Mouse (Mus musculus): ENCODE data around the gene Drd5. TPM values are rescaled to one million over a fixed set of nuclear protein-coding genes. Genes with fewer than 3 reads are reported as not detected.

Gene Drd5
- not detected in 2 replicates for polyA plus RNA-seq (2012; rRNA removed)

DNA sequence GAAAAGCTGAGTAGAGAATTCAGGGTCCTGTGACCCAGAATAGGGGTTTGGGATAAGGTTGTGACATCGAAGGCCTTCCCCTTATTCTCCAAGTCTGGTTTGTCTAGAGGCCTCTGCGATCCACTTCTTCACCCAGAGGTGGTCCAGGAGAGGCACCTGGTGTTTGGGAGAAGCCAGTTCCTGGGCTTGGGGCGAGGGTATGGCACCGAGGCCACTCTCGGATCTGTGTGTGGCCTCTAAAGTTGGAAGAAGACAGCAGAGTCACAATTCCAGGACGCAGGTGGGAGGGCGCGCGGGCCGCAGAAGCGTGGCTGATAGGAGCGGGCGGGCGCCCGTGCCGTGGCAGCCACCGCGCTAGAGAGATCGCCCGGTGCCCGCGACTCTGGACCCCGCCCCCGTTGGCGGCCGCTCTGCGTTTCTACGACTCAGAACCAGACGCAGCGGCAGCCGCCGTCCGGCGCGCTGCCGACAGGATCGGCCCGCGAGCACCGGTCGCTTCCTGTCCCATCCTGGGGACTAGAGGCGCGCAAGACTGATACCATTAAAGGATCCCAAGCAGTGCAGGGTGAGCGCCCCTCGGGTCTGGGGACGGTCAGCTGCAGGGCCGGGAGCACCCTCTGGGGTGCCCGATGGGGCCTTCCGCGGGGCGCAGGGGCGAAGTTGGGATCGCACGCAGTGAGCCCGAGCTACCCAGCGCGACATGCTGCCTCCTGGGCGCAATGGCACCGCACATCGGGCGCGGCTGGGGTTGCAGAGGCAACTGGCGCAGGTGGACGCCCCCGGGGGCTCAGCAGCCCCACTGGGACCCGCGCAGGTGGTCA is at the start of gene Drd5:
Gene Drd5, plus strand, starts transcription at position 402 of the 821 bp plus-strand sequence.
- DNase-seq = no peak
- no peak within 1 kb of the TSS for H3K4me3 ChIP-seq (ENCODE audit: insufficient read depth, low read depth, low read length)
- 3% methylated on average over 67 of the region's 67 CpGs for WGBS
- no peaks in the 10 kb centered on the region; the same call in 1 of the 2 replicates for H3K27me3 ChIP-seq (replicated peaks; ENCODE audit: control insufficient read depth, insufficient read depth, low read length)
- H3K27ac ChIP-seq (ENCODE audit: insufficient read depth, low read depth, low read length) = no peak within 1 kb of the TSS
- H3K4me1 ChIP-seq (ENCODE audit: control insufficient read depth, insufficient read depth, low read length) = no peaks in the 10 kb centered on the region
- TF ChIP-seq POLR2A (IDR thresholded peaks at IDR 0.05; ENCODE audit: low read depth, low read length) = no peak
- no peak for TF ChIP-seq CTCF (conservative IDR thresholded peaks at IDR 0.05; ENCODE audit: insufficient read depth, insufficient read length, low read depth, low read length)
- H3K36me3 ChIP-seq (ENCODE audit: control insufficient read depth, insufficient read depth, low read length) = no peaks in the 10 kb centered on the region

DNA sequence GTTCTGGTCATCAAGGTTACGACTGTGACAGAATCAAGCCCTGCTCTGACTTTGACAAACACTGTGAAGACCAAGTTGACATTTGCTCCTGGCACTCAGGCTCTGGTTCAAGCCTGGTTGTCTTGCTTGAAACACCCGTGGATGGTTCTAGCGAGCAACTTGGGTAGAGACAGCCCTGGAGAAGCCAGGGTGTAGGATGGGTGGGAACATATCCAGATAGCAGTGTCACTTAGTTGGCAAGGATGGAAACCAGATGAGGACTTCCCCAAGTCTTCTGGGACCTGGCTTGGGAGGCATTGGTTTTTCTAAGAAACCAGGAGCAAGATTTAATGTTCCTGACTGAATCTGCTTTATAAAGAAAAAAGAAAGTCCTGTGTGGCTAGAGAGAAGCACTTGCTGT is 48.2 kb upstream of the Drd5 start:
- no peaks in the 10 kb centered on the region for H3K27me3 ChIP-seq (replicated peaks; ENCODE audit: control insufficient read depth, insufficient read depth, low read length)
- no peaks in the 10 kb centered on the region; the same call in 1 of the 2 replicates for H3K36me3 ChIP-seq (ENCODE audit: control insufficient read depth, insufficient read depth, low read length)
- H3K4me1 ChIP-seq (ENCODE audit: control insufficient read depth, insufficient read depth, low read length) = no peaks in the 10 kb centered on the region
- H3K27ac ChIP-seq (ENCODE audit: insufficient read depth, low read depth, low read length) = no peak overlapping the region
- TF ChIP-seq POLR2A (IDR thresholded peaks at IDR 0.05; ENCODE audit: low read depth, low read length) (no peak), CTCF (conservative IDR thresholded peaks at IDR 0.05; ENCODE audit: insufficient read depth, insufficient read length, low read depth, low read length) (no peak)
- DNase-seq = no peak
- WGBS = 98% methylated on average over 3 of the region's 3 CpGs
- no peak overlapping the region for H3K4me3 ChIP-seq (ENCODE audit: insufficient read depth, low read depth, low read length)

DNA sequence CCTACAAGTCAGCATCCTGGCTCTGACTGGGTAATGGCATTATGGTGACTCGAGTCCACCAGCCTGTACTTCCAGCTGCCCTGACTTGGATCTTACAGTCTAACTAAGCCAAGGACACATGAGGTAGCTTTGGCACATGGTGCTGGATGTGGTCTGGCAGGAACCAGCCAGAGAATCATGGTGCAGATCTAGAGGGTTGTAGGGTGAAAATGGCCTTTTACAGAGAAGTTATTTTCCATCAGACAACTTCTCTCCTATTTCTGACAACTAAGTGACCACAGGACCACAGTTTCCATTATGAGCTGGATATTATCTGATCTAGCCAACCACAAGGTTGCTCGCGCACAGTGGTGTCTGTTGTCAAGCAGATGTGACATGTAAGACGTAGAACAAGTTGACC is 45.3 kb upstream of the Drd5 start:
- Histone ChIP-seq H3K4me1 (ENCODE audit: control insufficient read depth, insufficient read depth, low read length) (no peaks in the 10 kb centered on the region; the same call in 1 of the 2 replicates), H3K27ac (ENCODE audit: insufficient read depth, low read depth, low read length) (no peak overlapping the region), H3K4me3 (ENCODE audit: insufficient read depth, low read depth, low read length) (no peak overlapping the region), H3K36me3 (ENCODE audit: control insufficient read depth, insufficient read depth, low read length) (no peaks in the 10 kb centered on the region; the same call in 1 of the 2 replicates), H3K27me3 (replicated peaks; ENCODE audit: control insufficient read depth, insufficient read depth, low read length) (peaks cover 2% of the 10 kb centered on the region)
- WGBS = 88% methylated on average over 4 of the region's 4 CpGs
- TF ChIP-seq CTCF (conservative IDR thresholded peaks at IDR 0.05; ENCODE audit: insufficient read depth, insufficient read length, low read depth, low read length) = no peak
- no peak for TF ChIP-seq POLR2A (IDR thresholded peaks at IDR 0.05; ENCODE audit: low read depth, low read length)
- no peak for DNase-seq

DNA sequence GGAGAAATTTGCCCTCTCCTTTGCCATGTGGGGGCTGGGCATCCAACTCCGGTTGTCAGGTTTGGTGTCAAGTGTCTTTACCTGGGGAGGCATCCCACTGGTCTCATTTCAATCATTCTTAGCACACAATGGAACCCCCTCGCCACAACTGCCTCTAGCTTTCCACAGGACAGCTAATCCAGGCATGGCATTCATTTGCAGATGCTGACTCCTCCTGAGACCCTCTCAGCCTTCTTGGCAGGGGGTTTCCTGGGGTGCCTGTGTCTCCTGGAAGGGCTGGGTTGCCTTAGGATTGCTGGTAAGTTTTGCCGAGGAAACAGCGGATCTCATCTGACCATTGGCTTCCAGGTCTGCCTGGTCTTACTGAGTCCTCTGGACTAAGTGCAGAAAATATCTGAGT is 43.4 kb upstream of the Drd5 start, which contains the start of gene Otop1:
Gene Otop1, plus strand, starts transcription at position 202 of the 400 bp plus-strand sequence.
- Histone ChIP-seq H3K36me3 (ENCODE audit: control insufficient read depth, insufficient read depth, low read length) (no peaks in the 10 kb centered on the region; the same call in 1 of the 2 replicates), H3K27ac (ENCODE audit: insufficient read depth, low read depth, low read length) (no peak within 1 kb of the TSS), H3K4me3 (ENCODE audit: insufficient read depth, low read depth, low read length) (no peak within 1 kb of the TSS), H3K4me1 (ENCODE audit: control insufficient read depth, insufficient read depth, low read length) (no peaks in the 10 kb centered on the region; the same call in 1 of the 2 replicates), H3K27me3 (replicated peaks; ENCODE audit: control insufficient read depth, insufficient read depth, low read length) (peaks cover 2% of the 10 kb centered on the region)
- no peak for TF ChIP-seq POLR2A (IDR thresholded peaks at IDR 0.05; ENCODE audit: low read depth, low read length)
- no peak for TF ChIP-seq CTCF (conservative IDR thresholded peaks at IDR 0.05; ENCODE audit: insufficient read depth, insufficient read length, low read depth, low read length)
- WGBS = 18% methylated on average over 4 of the region's 4 CpGs
- DNase-seq = no peak

GRCm38 (mm10) chr5:38276451-38276850 is 42.7 kb upstream of the Drd5 start:
- 2% methylated on average over 19 of the region's 19 CpGs for WGBS
- no peak overlapping the region for H3K27ac ChIP-seq (ENCODE audit: insufficient read depth, low read depth, low read length)
- H3K27me3 ChIP-seq (replicated peaks; ENCODE audit: control insufficient read depth, insufficient read depth, low read length) = peaks cover 2% of the 10 kb centered on the region
- no peaks in the 10 kb centered on the region for H3K36me3 ChIP-seq (ENCODE audit: control insufficient read depth, insufficient read depth, low read length)
- no peak for DNase-seq
- no peaks in the 10 kb centered on the region; the same call in 1 of the 2 replicates for H3K4me1 ChIP-seq (ENCODE audit: control insufficient read depth, insufficient read depth, low read length)
- no peak for TF ChIP-seq CTCF (conservative IDR thresholded peaks at IDR 0.05; ENCODE audit: insufficient read depth, insufficient read length, low read depth, low read length)
- no peak for TF ChIP-seq POLR2A (IDR thresholded peaks at IDR 0.05; ENCODE audit: low read depth, low read length)
- no peak overlapping the region for H3K4me3 ChIP-seq (ENCODE audit: insufficient read depth, low read depth, low read length)

GRCm38 (mm10) chr5:38277098-38277866 is 41.9 kb upstream of the Drd5 start:
- Histone ChIP-seq H3K27me3 (replicated peaks; ENCODE audit: control insufficient read depth, insufficient read depth, low read length) (peaks cover 2% of the 10 kb centered on the region), H3K27ac (ENCODE audit: insufficient read depth, low read depth, low read length) (no peak overlapping the region), H3K36me3 (ENCODE audit: control insufficient read depth, insufficient read depth, low read length) (no peaks in the 10 kb centered on the region), H3K4me1 (ENCODE audit: control insufficient read depth, insufficient read depth, low read length) (no peaks in the 10 kb centered on the region; the same call in 1 of the 2 replicates), H3K4me3 (ENCODE audit: insufficient read depth, low read depth, low read length) (no peak overlapping the region; the same call in 1 of the 2 replicates)
- no peak for DNase-seq
- TF ChIP-seq CTCF (conservative IDR thresholded peaks at IDR 0.05; ENCODE audit: insufficient read depth, insufficient read length, low read depth, low read length) = no peak
- WGBS = 3% methylated on average over 65 of the region's 65 CpGs
